Mouse (Mus musculus) embryo, embryonic 11 days (tissue): ENCODE data around the gene Stxbp1.

Experiments
- DNase-seq: peaks from one replicate; pipeline ENCODE4 v3.0.0-alpha.2; 2015

Gene Stxbp1

GRCm38 (mm10) chr2:32835588-32835987 lies 11.5 kb downstream of the Stxbp1 start:
- no peak for DNase-seq

- DNase-seq = no peak
Measured at GRCm38 (mm10) chr2:32834496-32834895, 12.5 kb downstream of the Stxbp1 start.

GRCm38 (mm10) chr2:32828979-32829676 lies 17.9 kb downstream of the Stxbp1 start:
- DNase-seq = no peak

- DNase-seq = no peak
Measured at GRCm38 (mm10) chr2:32825796-32826195, 21.2 kb downstream of the Stxbp1 start.

GRCm38 (mm10) chr2:32824778-32825177 lies 22.3 kb downstream of the Stxbp1 start:
- DNase-seq = no peak

- DNase-seq = peak; percentile 52
Measured at GRCm38 (mm10) chr2:32824181-32824580, 22.9 kb downstream of the Stxbp1 start.

- DNase-seq = no peak
Measured at GRCm38 (mm10) chr2:32823579-32824154, 23.4 kb downstream of the Stxbp1 start.

- peak; percentile 53 for DNase-seq
Measured at GRCm38 (mm10) chr2:32823153-32823552, 23.9 kb downstream of the Stxbp1 start.

- no peak for DNase-seq
Measured at GRCm38 (mm10) chr2:32822643-32823042, 24.4 kb downstream of the Stxbp1 start.

GRCm38 (mm10) chr2:32821041-32821802 lies 25.8 kb downstream of the Stxbp1 start:
- peak; percentile 45 for DNase-seq

- DNase-seq = no peak
Measured at GRCm38 (mm10) chr2:32818208-32818607, 28.8 kb downstream of the Stxbp1 start.

GRCm38 (mm10) chr2:32817589-32817988 lies 29.5 kb downstream of the Stxbp1 start:
- no peak for DNase-seq

- DNase-seq = no peak
Measured at GRCm38 (mm10) chr2:32816946-32817581, 30.0 kb downstream of the Stxbp1 start.

- no peak for DNase-seq
Measured at GRCm38 (mm10) chr2:32816497-32816896, 30.5 kb downstream of the Stxbp1 start.

- DNase-seq = no peak
Measured at GRCm38 (mm10) chr2:32811959-32812358, 35.1 kb downstream of the Stxbp1 start.

GRCm38 (mm10) chr2:32808816-32809566 lies 38.1 kb downstream of the Stxbp1 start:
- DNase-seq = no peak

- DNase-seq = no peak
Measured at GRCm38 (mm10) chr2:32798251-32798962, 48.6 kb downstream of the Stxbp1 start.

- no peak for DNase-seq
Measured at GRCm38 (mm10) chr2:32795748-32796418, 51.2 kb downstream of the Stxbp1 start.

GRCm38 (mm10) chr2:32791297-32791696 lies 55.7 kb downstream of the Stxbp1 start:
- DNase-seq = no peak

GRCm38 (mm10) chr2:32788581-32788980 lies 58.5 kb downstream of the Stxbp1 start:
- no peak for DNase-seq

GRCm38 (mm10) chr2:32787176-32787575 lies 59.9 kb downstream of the Stxbp1 start:
- no peak for DNase-seq
